Mouse (Mus musculus) E14TG2a.4 (cell line): Measurements from ENCODE around the gene Thumpd2.

Source experiments
- CTCF ChIP-seq: conservative IDR thresholded peaks from 2 replicates; pipeline ENCODE4 v1.5.1; 2014; ENCODE audit warnings: low read length
- NANOG ChIP-seq: IDR thresholded peaks from 2 replicates; pipeline ENCODE4 v1.6.1; 2014; ENCODE audit warnings: borderline replicate concordance, low read length, mixed read lengths
- POU5F1 ChIP-seq: IDR thresholded peaks from 2 replicates; pipeline ENCODE4 v1.6.1; 2014; ENCODE audit warnings: low read length, borderline replicate concordance

DNA sequence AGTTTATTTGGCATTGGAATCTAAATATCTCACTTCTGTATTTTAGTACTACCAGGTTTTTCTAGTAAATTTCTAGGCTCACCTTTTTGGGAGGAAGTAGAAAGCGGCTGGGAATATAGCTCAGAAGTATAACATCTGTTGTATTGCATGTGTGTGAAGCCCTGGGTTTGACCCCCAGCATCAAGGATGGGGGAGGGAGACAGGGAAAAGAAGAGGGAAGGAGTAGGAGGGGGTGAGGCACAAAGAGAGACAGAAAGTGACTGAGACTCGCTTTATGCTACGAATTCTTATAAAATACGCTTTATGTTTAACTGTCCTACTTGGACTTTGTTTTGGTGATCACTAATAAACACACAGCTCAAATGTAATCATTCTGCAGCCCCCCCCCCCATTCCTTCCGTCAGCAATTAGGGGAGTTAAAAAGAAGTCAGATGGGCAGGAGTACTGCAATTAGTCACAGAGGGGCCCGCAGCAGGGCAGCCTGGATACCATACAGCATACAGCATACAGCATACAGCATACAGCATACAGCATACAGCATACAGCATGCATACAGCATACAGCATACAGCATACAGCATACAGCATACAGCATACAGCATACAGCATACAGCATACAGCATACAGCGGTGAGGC lies 16.8 kb downstream of the Thumpd2 start:
- TF ChIP-seq CTCF (no peak), NANOG (no peak), POU5F1 (no peak)
